Mouse (Mus musculus) embryonic fibroblast, embryonic 13.5 days (primary cell): ENCODE measurements around the gene Tbc1d21.

Experiments
- CTCF ChIP-seq: IDR thresholded peaks from 2 replicates; pipeline ENCODE4 v1.5.1; 2011; ENCODE audit warnings: mild to moderate bottlenecking, control low read depth, low read length, moderate library complexity, borderline replicate concordance; ENCODE audit not compliant: insufficient read depth
- POLR2A ChIP-seq: IDR thresholded peaks from 2 replicates; pipeline ENCODE4 v1.6.1; 2011; ENCODE audit warnings: low read depth, mild to moderate bottlenecking, control low read depth, low read length, moderate library complexity

GRCm38 (mm10) chr9:58311191-58311910 is 58.9 kb downstream of the Tbc1d21 start:
- peak; percentile 64; the same call in 1 of the 2 replicates for TF ChIP-seq CTCF
- peak; percentile 61 for TF ChIP-seq POLR2A
